Mouse (Mus musculus) C2C12 (cell line): ENCODE measurements around the gene Cyba.

Source experiments
- CTCF ChIP-seq: IDR thresholded peaks from one replicate; pipeline ENCODE4 v1.5.1; 2011; ENCODE audit not compliant: control insufficient read depth, insufficient read depth, insufficient read length
- FOSL1 ChIP-seq: IDR thresholded peaks from one replicate; pipeline ENCODE4 v1.8.0; 2011; ENCODE audit warnings: mild to moderate bottlenecking, low read length; ENCODE audit not compliant: poor library complexity, insufficient read depth, severe bottlenecking

DNA sequence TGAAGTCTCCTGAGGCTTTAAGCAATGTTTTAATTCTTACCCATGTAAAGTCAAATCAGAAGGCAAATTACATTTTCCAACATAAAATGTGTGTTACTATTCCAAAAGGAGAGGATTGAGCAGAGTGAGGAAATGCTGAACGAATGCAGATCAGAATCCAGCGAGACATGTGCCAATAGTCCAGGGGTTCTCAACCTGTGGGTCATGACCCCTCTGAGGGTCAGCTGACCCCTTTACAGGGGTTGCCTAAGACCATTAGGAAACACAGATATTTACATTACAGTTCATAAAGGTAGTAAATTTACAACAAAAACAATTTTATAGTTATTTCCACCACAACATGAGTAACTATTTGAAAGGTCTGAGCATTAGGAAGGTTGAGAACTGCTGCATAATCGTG, 42.0 kb downstream of the Cyba start:
- TF ChIP-seq CTCF: no peak
- no peak for TF ChIP-seq FOSL1
